Mouse (Mus musculus) lung, postnatal 25 days (tissue): ENCODE results near the gene Magea5.
"Not testable (repeated sequence)": the region's sequence is repeated elsewhere in the genome, so short reads cannot be mapped to it uniquely, and the experiment has no call there.

ENCODE experiments used
- DNase-seq: peaks from one replicate; pipeline ENCODE4 v3.0.0; 2022; ENCODE audit warnings: low spot score

Magea5 gene

DNA sequence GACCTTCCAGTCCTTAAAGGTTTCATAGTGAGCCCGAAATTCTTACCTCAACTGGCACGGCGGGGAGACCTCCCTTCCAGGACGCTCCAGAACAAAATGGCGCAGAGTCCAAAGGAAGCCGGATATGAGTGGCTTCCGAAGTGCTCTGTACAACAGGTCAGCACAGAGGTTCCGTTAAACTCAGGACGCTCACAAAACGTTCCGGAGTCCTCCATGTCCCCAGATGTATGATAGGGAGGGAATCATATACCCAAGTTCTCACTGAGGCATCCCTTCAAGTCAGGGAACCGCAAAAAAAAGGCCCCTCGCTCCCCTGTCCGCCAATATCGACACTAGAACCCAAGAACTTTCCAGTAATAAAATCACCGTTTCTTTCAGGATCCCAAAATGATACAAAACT, at the start of gene Magea5:
TSS of gene Magea5 (minus strand) at position 101 of the 400 bp plus-strand sequence.
- DNase-seq: not testable (repeated sequence)

- DNase-seq: peak; percentile 14
Observed at GRCm38 (mm10) chrX:155098024-155098423, 35.1 kb upstream of the Magea5 start.

DNA sequence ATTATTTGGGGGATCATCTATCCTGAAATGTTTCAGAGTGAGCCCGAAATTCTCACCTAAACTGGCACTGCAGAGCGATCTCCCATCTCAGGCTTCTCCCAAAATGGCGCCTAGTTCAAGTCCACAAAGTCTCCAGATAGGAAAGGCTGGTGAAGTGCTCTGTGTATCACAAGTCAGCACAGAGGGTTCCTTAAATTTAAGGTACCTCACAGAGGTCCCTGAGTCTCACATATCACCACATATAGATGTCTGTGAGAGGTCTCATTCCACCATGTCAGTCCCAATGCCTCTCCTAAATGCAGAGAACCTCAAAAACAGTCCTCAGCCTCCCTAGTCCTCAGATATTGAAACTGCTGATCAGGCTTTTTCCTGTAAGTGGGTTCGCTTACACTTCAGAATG, 30.6 kb upstream of the Magea5 start, which contains the start of gene Magea2:
TSS of gene Magea2 (minus strand) at position 101 of the 400 bp plus-strand sequence.
- not testable (repeated sequence) for DNase-seq

GRCm38 (mm10) chrX:155089693-155090092, 26.7 kb upstream of the Magea5 start, which contains the start of gene Magea1:
Gene Magea1, minus strand, starts transcription at chrX:155089793.
- not testable (repeated sequence) for DNase-seq
